Mouse (Mus musculus): ENCODE measurements around the gene Tmem88. TPM values are rescaled to one million over a fixed set of nuclear protein-coding genes. Genes with fewer than 3 reads are reported as not detected.

The Tmem88 gene
- total RNA-seq, 1 experiment from 2014 or later: 3.8 TPM

GRCm38 (mm10) chr11:69417449-69418384, 19.7 kb upstream of the Tmem88 start:
- peak; percentile 16; the same call in 1 of the 2 replicates for ATAC-seq (replicated peaks; ENCODE audit: insufficient number of reproducible peaks, low FRiP score, low TSS enrichment, poor library complexity, severe bottlenecking)

DNA sequence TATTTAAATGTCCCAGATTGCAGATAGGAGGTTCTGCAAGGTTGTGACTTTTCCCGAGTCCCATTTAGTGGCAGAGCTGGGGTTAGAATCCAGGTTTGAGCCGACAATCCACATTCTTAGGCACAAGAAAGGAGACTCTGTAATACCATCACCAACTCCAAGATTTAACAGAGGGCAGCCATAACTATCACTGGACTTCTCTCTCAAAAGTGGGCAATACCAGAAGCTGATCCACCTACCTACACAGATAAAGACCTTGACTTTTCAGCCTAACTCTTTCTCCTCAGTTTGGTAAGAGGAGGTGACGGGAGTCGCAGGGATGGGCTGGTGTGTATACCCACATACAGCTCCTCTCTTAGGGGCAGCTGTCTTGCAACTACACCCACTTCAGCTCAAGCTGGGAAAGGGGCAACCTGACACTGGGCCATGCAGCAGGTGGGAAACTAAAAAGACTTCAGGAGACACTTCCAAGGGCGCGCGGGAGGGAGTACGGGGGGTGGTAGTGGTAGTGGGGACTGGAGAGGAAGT, 19.0 kb upstream of the Tmem88 start:
- no peak for ATAC-seq (replicated peaks; ENCODE audit: insufficient number of reproducible peaks, low FRiP score, low TSS enrichment, poor library complexity, severe bottlenecking)

- ATAC-seq (replicated peaks; ENCODE audit: insufficient number of reproducible peaks, low FRiP score, low TSS enrichment, poor library complexity, severe bottlenecking): no peak
Measured at GRCm38 (mm10) chr11:69416509-69416908, 18.5 kb upstream of the Tmem88 start.

DNA sequence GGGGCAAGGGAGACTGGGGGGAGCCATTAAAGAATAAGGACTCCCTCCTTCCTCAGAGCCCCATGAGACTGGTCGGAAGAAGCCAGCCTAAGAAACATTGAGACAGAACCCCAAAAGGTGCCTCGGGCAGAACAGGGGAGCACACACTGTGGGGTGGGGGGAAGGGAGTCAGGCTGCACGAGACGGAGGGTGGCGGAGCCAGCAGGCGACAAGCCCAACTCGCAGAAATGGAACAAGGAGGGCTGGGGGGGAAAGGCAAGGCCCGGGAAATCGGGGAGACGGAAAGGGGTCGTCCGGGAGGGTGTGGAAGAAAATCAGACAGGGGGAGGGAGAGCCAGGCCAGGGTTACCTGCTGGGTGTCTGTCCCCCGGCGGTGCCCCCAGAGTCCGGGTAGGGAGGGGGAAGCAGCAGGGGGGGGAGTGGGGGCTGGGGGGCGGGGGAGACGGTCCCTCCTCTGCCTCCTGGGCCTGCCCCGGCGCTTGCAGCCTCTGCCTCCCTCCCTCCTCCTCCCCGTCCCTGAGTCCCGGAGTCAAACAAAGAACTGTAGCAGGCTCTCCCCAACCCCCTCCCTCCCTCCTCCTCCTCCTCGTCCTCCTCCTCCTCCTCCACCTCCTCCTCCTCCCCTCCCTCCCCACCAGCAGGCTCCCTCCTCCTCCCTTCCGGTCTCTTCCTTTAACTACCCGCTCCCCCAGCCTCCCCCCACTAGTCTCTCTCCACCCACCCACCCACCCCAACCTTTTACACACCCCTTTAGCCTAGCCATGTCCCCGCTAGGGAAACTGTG, 17.8 kb upstream of the Tmem88 start:
- ATAC-seq (replicated peaks; ENCODE audit: insufficient number of reproducible peaks, low FRiP score, low TSS enrichment, poor library complexity, severe bottlenecking): no peak

GRCm38 (mm10) chr11:69415327-69415667, 17.3 kb upstream of the Tmem88 start:
- no peak for ATAC-seq (replicated peaks; ENCODE audit: insufficient number of reproducible peaks, low FRiP score, low TSS enrichment, poor library complexity, severe bottlenecking)

DNA sequence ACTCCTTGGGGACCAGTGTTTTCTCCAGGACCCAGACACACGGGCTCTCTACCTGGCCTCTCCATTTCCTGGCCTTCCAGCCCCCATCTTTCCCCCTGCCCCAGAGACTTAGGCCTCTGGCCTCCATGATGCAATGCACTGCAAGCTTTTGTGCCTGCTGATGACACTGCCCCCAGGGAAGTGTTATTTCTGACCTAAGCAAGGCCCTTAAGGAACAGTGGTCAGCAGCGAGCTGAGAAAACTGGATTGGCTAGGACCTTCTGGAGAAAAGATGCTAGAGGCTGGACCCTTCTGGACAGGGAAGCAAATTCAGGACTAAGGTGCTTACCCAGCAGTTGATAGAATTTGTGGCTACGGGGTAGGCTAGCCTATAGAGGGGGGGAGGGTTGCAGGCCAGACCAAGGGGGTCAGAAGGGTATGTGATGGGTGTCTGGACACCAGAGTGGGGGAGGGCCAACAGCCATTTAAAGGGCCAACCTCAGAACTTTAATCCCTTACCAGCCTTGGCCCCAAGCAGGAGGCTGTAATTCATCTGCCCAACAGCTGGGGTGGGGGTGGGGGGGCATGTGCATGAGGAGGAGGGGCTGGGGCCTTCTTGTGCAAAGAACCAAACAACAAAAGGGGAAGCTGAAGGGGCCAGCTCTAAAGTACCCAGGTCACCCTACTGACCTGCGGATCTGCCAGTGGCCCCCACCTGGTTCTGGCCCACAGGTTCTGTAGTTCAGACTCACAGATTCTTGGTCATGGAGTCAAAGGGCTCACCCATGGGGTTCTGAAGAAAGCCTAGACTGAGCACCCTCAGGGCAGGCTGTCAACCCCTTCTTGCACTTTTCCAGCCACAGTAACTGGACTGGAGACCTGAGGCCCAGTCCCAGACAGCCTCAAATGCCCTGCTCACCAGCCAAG, 16.6 kb upstream of the Tmem88 start:
- no peak for ATAC-seq (replicated peaks; ENCODE audit: insufficient number of reproducible peaks, low FRiP score, low TSS enrichment, poor library complexity, severe bottlenecking)

DNA sequence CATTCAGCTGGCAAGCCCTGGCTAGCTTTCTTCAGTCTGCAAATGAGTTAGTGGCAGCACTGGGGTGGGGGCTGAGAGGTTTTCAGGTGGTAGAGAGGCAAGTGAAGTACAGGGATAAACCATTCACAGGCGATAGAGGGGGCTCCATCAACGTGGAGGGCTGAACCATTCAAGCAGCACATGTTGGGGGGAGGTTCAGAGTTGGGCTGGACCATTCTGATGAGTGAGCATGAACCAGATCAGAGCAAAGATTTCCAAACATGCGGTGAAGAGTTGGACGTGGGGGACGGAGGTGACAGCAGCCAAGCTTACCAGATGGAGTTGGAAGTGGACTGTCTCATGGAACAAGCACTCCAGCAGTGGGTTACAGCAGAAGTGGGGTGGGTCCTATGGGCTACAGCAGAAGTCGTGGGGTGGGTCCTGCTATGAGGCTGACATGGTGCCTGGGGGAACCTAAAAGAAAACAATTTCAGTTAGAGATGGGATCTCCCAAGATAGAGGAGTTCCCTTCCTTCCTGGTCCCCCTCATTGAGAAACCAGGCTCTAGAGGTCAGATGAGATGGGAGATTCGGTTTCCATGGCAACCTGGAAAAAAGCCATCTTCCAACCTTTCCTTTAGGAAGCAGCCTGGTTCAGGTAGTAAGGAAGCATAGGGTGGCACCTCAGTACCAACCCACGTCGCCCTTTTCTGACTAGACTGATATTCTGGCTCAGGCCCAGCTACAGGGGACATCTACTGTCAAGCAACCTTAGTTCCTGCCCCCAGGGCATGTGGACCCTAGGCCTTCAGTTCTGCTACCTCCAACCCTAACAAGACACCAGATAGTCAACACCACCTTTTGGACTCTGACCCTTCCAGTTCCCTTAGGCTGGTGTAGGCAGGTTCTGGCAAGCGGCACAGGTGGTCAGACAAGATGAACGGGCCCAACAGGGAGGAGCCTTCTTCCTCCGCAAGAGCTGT, 15.5 kb upstream of the Tmem88 start, which contains the start of gene Kdm6b:
Gene Kdm6b, minus strand, starts transcription at position 455 of the 961 bp plus-strand sequence.
- ATAC-seq (replicated peaks; ENCODE audit: insufficient number of reproducible peaks, low FRiP score, low TSS enrichment, poor library complexity, severe bottlenecking): no peak

- no peak for ATAC-seq (replicated peaks; ENCODE audit: insufficient number of reproducible peaks, low FRiP score, low TSS enrichment, poor library complexity, severe bottlenecking)
Measured at GRCm38 (mm10) chr11:69412548-69412947, 14.5 kb upstream of the Tmem88 start.

DNA sequence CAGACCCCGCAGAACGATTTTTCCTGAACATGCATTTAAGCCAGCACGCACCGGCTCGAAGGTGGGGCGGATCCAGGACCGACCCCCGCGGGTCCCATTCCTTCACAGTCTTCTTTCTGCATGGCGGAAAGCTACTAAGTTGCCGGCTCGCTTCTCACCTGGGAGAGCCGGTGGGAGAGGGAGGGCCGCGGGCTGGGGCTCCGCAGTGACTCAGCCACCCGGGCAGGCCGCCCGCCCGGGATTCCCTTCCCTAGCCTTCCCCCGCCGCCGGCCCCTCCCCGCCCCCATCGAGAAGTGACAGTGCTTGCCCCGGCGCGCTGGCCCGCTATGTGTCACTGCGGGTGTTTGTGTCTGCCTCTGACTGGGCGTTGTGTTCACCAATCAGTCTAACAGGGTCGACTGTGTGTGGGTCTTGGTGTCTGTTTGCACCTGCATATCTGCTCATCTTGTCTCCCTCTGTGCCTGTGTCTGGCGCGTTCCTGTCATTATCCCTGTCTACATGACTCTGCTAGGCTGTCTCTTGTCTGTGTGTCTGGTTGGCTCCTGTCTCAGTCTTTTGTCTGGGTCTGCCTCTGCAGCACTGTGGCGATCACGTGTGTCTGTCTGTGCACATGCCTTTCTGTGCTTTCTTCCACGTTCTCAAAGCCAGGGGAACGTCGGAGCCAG, 13.6 kb upstream of the Tmem88 start:
- no peak for ATAC-seq (replicated peaks; ENCODE audit: insufficient number of reproducible peaks, low FRiP score, low TSS enrichment, poor library complexity, severe bottlenecking)

- peak; percentile 27 for ATAC-seq (replicated peaks; ENCODE audit: insufficient number of reproducible peaks, low FRiP score, low TSS enrichment, poor library complexity, severe bottlenecking)
Measured at GRCm38 (mm10) chr11:69411073-69411535, 13.1 kb upstream of the Tmem88 start.

- peak; percentile 34 for ATAC-seq (replicated peaks; ENCODE audit: insufficient number of reproducible peaks, low FRiP score, low TSS enrichment, poor library complexity, severe bottlenecking)
Measured at GRCm38 (mm10) chr11:69410310-69411072, 12.5 kb upstream of the Tmem88 start.

GRCm38 (mm10) chr11:69410045-69410309, 11.9 kb upstream of the Tmem88 start:
- no peak for ATAC-seq (replicated peaks; ENCODE audit: insufficient number of reproducible peaks, low FRiP score, low TSS enrichment, poor library complexity, severe bottlenecking)

DNA sequence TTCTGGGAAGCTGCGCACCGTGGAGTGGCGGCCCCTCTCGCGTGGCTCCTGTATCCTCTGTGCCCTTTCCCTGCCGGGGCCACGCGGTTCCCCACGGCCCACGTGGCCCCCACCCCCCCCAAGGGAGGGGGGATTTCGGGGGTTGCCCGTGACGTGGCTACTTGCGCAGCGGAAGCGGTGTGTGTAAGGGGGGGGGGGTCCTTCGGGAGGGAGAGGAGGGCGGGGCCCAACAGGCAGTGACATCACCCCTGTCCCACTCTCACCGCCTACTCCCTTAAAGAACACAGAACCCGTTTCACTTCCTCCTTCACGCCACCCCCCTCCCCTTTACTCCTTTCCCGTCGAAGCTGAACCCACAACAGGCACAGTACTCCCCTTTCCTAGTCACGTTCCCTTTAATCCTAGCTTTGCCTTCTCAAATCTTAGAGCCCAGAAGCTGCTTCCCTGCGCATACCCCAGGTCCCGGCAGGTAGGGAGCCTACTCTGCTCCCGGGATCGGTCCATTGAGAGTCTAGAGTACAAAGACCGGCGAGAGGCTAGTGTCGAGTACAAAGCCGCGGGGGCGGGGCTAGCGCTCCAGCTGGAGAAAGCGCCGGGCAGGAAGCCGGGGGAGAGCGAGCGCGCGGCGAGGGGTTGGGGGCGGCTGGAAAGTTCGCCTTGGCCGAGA, 11.5 kb upstream of the Tmem88 start:
- ATAC-seq (replicated peaks; ENCODE audit: insufficient number of reproducible peaks, low FRiP score, low TSS enrichment, poor library complexity, severe bottlenecking): peak; percentile 36

DNA sequence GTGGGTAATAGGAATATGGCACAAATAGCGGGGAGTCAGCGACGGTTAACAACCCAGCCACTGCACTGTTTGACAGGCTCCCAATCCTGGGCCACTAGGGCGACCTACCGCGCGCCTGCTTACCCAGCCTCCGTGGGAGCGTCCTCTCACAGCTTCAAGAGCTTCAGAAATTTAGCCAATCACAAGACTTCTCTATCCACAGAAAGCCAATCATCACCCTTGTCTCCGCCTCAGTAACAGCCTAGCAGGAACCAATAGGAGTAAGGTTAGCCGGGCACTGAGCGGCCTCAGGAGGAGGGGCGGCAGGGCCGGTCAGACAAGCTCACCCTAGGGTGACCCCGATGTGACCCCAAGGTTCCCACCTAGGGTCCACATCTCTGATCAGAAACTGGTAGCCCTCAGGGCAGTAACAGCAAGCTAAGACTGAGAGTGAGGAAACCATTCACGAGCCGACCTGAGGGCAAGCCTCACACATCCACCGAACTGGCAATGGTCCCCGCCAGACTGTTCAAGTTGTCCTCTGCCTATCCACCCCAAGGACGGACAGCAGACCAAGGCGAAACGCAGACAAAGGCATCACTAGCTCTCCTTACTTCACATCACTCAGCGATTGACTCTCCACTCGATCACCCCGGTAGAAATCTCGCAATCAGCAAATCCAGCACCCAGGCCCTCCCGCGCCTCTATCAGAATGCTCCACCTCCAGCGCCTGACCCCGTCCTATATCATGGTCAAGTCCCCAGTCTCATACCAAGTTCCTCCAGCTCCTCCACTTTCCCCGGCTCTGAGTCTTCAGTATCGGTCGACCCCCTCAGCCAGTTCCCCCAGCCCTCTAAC, 10.7 kb upstream of the Tmem88 start:
- peak; percentile 48 for ATAC-seq (replicated peaks; ENCODE audit: insufficient number of reproducible peaks, low FRiP score, low TSS enrichment, poor library complexity, severe bottlenecking)

DNA sequence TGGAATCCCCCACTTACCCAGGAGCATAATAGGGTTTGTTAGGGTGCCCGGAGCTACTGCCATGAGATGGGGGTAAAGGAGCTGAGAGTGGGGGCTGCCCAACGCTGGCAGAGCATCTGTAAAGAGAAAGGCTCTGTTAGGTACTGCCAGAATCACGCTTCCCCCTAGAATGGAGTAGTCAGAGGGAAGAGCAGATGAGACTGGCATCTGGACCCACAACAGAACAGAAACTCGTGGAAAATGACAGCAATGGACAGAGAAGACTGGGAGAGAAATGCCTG, 9.6 kb upstream of the Tmem88 start:
- no peak for ATAC-seq (replicated peaks; ENCODE audit: insufficient number of reproducible peaks, low FRiP score, low TSS enrichment, poor library complexity, severe bottlenecking)

Measured in monocyte, adult 5-6 weeks (primary cell).